ENCODE assay signal across 18 mouse cellular contexts in genomic region chr7:67142347-67143015, GRCm38 (mm10).
A peak's percentile ranks its signal among the peaks of the same experiment; 100 is the strongest.
DNase-seq lines count a peak whose midpoint lies in the region; ATAC-seq and TF ChIP-seq lines count a peak whose summit lies in the region.
"Had no signal": no experiment of that assay in that cellular context is flagged by ENCODE, and none has a peak within 500 bp of the region (broad histone marks: within the 10 kb centered on the region; RNA-seq: fewer than 3 reads in every experiment).

No protein-coding gene starts in this region.

- H3K4me3 ChIP-seq in heart, embryonic 10.5 days = no peak overlapping the region
- no peak overlapping the region for H3K4me3 ChIP-seq in midbrain, embryonic 15.5 days
- H3K4me3 ChIP-seq in midbrain, postnatal 0 days (ENCODE audit: low read depth, low read length) = no peak overlapping the region
- H3K4me3 ChIP-seq in layer of hippocampus, adult 2 months = no peak overlapping the region
- H3K4me3 ChIP-seq: forebrain, embryonic 15.5 days; liver, embryonic 13.5 days; myocyte had no signal

- H3K27ac ChIP-seq in heart, embryonic 10.5 days = peak overlapping the region; percentile 57
- no peak overlapping the region for H3K27ac ChIP-seq in midbrain, embryonic 15.5 days
- H3K27ac ChIP-seq in midbrain, postnatal 0 days (ENCODE audit: low read depth, low read length) = no peak overlapping the region
- H3K27ac ChIP-seq in layer of hippocampus, adult 2 months = no peak overlapping the region
- H3K27ac ChIP-seq: forebrain, embryonic 15.5 days; liver, embryonic 13.5 days had no signal

- 10% methylated on average over 11 of the region's 11 CpGs for WGBS in heart, embryonic 10.5 days
- WGBS in midbrain, embryonic 15.5 days = 30% methylated on average over 11 of the region's 11 CpGs
- WGBS in midbrain, postnatal 0 days = 30% methylated on average over 11 of the region's 11 CpGs

- H3K27me3 ChIP-seq in heart, embryonic 10.5 days (ENCODE audit: insufficient read depth, poor library complexity, severe bottlenecking) = peaks cover 4% of the 10 kb centered on the region; the same call in 1 of the 2 replicates
- H3K27me3 ChIP-seq in midbrain, embryonic 15.5 days (replicated peaks) = no peaks in the 10 kb centered on the region
- H3K27me3 ChIP-seq in midbrain, postnatal 0 days (ENCODE audit: insufficient read depth, low read length) = no peaks in the 10 kb centered on the region
- H3K27me3 ChIP-seq: forebrain, embryonic 15.5 days; liver, embryonic 13.5 days had no signal

- TF ChIP-seq CTCF in midbrain, postnatal 0 days (IDR thresholded peaks at IDR 0.05) = no peak
- no peak for TF ChIP-seq CTCF in layer of hippocampus, adult 2 months (conservative IDR thresholded peaks at IDR 0.05)

- H3K4me1 ChIP-seq in heart, embryonic 10.5 days = peaks cover 16% of the 10 kb centered on the region
- peaks cover 8% of the 10 kb centered on the region for H3K4me1 ChIP-seq in midbrain, embryonic 15.5 days
- no peaks in the 10 kb centered on the region for H3K4me1 ChIP-seq in midbrain, postnatal 0 days (ENCODE audit: insufficient read depth, low read length)

- DNase-seq in heart, embryonic 10.5 days (ENCODE audit: low spot score) = no peak
- DNase-seq in heart, adult 18-20 months = no peak
- DNase-seq in midbrain, postnatal 0 days (ENCODE audit: low spot score) = no peak
- peak; percentile 59 for DNase-seq in forelimb bud, embryonic 11.5 days (ENCODE audit: low read depth, low spot score)
- peak; percentile 60 for DNase-seq in mesoderm, embryonic 11.5 days (ENCODE audit: low read depth, low spot score)
- no peak for DNase-seq in testis, postnatal 10 days (ENCODE audit: low spot score)
- no peak for DNase-seq in layer of hippocampus, adult 2 months (ENCODE audit: low spot score in 2 of 2)
- DNase-seq: cerebellum, postnatal 25 days; kidney, postnatal 10 days; layer of hippocampus, postnatal 36 days; liver, embryonic 13.5 days; lung, postnatal 36 days; right cerebral cortex, adult 18-20 months; thymus, postnatal 4 days had no signal

- ATAC-seq in midbrain, embryonic 15.5 days (replicated peaks) = peak; percentile 50; the same call in 1 of the 2 replicates
- ATAC-seq in midbrain, postnatal 0 days (ENCODE audit: low FRiP score) = no peak
- ATAC-seq: forebrain, embryonic 15.5 days had no signal

- H3K4me2 ChIP-seq in midbrain, embryonic 15.5 days = no peak overlapping the region
- H3K4me2 ChIP-seq in midbrain, postnatal 0 days (ENCODE audit: low read depth, low read length, poor library complexity, severe bottlenecking) = no peak overlapping the region
- H3K4me2 ChIP-seq: forebrain, embryonic 15.5 days; liver, embryonic 13.5 days had no signal

- no peaks in the 10 kb centered on the region for H3K36me3 ChIP-seq in heart, embryonic 10.5 days
- no peaks in the 10 kb centered on the region for H3K36me3 ChIP-seq in midbrain, embryonic 15.5 days (replicated peaks)
- H3K36me3 ChIP-seq in midbrain, postnatal 0 days (ENCODE audit: insufficient read depth, low read length) = no peaks in the 10 kb centered on the region
- H3K36me3 ChIP-seq: forebrain, embryonic 15.5 days; G1E; liver, embryonic 13.5 days had no signal

- H3K9me3 ChIP-seq in heart, embryonic 10.5 days = no peaks in the 10 kb centered on the region
- H3K9me3 ChIP-seq in midbrain, embryonic 15.5 days = no peaks in the 10 kb centered on the region
- no peaks in the 10 kb centered on the region for H3K9me3 ChIP-seq in midbrain, postnatal 0 days (ENCODE audit: low read length)
- H3K9me3 ChIP-seq: forebrain, embryonic 15.5 days; liver, embryonic 13.5 days had no signal

- H3K9ac ChIP-seq in midbrain, embryonic 15.5 days = no peak overlapping the region
- no peak overlapping the region for H3K9ac ChIP-seq in midbrain, postnatal 0 days (replicated peaks; ENCODE audit: low read length, poor library complexity, severe bottlenecking)
- H3K9ac ChIP-seq: forebrain, embryonic 15.5 days; liver, embryonic 13.5 days had no signal

Comparison
In these comparisons a context has a peak if more than half of its experiments do, and no peak if none do; other contexts are left out.
1. DNase-seq: peak in forelimb bud, embryonic 11.5 days (single experiment) and mesoderm, embryonic 11.5 days (single experiment); none in heart, embryonic 10.5 days (single experiment), heart, adult 18-20 months (0 of 2), midbrain, postnatal 0 days (single experiment), testis, postnatal 10 days (single experiment) and layer of hippocampus, adult 2 months (0 of 2).